Mouse (Mus musculus): ENCODE data around the gene Scfd2.
A peak's percentile ranks its signal among the peaks of the same experiment; 100 is the strongest.

DNA sequence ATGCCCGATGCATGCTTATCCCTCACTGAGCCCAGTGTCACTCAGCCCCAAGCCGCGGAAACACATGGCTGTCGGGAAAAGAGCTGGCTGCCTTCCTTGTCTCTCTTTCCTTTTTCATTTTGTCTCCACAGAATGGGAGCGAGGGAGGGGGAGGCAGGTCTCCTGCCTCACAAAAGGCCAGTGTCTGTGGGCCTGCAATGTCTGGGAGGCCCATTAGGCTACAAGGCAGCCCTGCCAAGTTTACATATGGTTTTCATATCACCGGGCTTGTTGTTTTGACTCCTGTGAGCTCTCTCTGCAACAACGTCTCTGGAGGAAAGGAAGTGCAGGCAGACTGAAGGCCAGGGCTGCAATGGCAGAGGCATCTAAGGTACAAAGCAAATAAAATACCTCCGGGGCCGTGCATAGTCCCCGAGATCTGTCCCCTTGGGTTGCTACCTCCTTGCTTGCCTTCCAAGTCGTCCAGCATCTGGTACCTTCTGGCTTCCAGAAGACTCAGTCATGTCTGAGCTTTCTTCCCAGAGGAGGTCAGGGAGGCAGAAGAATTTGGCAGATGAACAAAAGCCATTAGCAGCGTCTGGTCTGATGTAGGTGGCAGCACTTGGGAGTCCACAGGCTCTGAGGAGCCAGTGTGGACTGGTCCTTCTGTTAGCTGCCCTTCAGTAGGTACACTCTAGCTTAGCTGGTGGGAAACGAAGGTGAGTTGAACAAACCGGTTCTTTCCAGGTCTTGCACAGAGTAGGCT lies 355.9 kb downstream of the Scfd2 start:
- TF ChIP-seq CTCF (IDR thresholded peaks at IDR 0.05; ENCODE audit: low read depth), result peak; percentile 10; the same call in 1 of the 2 replicates
- no peak for TF ChIP-seq EP300 (optimal IDR thresholded peaks at IDR 0.05)

All from stomach, postnatal 0 days (tissue).